Mouse (Mus musculus) embryonic fibroblast, embryonic 13.5 days (primary cell): Measurements from ENCODE around the gene Acbd7.

Experiments used
- CTCF ChIP-seq: IDR thresholded peaks from 2 replicates; pipeline ENCODE4 v1.5.1; 2011; ENCODE audit warnings: mild to moderate bottlenecking, control low read depth, low read length, moderate library complexity, borderline replicate concordance; ENCODE audit not compliant: insufficient read depth
- POLR2A ChIP-seq: IDR thresholded peaks from 2 replicates; pipeline ENCODE4 v1.6.1; 2011; ENCODE audit warnings: low read depth, mild to moderate bottlenecking, control low read depth, low read length, moderate library complexity

- TF ChIP-seq CTCF (no peak), POLR2A (no peak)
These were observed 43.8 kb upstream of the Acbd7 start for GRCm38 (mm10) chr2:3292170-3292569.
